Mouse (Mus musculus) B cell, adult 2 months (primary cell): Measurements from ENCODE around the gene Pafah2.

Source experiments
- DNase-seq, 2 experiments: peaks; one replicate each; pipeline ENCODE4 v3.0.0; 2022

Pafah2 gene

GRCm38 (mm10) chr4:134430381-134431004, 34.4 kb downstream of the Pafah2 start:
- no peak for DNase-seq

- DNase-seq = no peak
Measured at GRCm38 (mm10) chr4:134432686-134433360, 36.7 kb downstream of the Pafah2 start.

DNA sequence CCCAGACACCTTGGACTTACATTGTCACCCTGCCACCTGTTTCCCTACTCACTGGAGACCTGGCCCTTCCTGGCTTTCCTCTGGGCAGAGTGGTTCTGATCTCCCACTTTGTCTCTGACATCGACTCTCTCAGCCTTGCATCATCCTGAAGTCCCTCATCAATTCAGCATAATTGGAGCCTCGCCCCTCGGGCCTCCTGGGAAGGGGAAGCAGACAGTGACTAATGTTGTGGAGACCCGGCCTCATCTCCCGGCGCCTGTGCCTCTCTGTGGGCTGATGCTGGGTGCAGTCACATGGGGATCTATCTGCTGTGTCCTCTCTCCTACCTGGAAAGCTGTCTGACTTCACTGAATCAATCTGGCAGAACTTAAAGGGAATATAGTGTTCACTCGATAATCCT, 40.1 kb downstream of the Pafah2 start:
- DNase-seq = no peak

DNA sequence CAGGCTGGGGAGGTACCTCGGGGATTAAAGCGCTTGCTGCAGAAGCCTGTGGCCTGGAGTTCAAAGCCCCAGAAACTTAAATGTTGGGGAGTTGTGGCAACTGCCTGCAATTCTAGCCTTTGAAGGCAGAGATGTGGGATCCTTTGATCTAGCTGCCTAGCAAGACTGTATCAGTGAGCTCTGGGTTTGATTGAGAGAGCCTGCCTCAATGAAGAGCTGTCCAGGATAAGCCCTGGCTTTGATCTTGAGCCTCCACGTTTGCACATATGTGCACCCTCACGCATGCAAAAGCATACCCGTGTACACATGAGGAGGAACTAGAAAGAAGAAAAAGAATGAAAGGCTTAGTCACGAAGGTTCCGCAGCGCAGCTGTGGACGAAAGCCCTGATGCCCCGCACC, 40.5 kb downstream of the Pafah2 start:
- no peak for DNase-seq

GRCm38 (mm10) chr4:134439119-134439518, 43.0 kb downstream of the Pafah2 start:
- DNase-seq = no peak

DNA sequence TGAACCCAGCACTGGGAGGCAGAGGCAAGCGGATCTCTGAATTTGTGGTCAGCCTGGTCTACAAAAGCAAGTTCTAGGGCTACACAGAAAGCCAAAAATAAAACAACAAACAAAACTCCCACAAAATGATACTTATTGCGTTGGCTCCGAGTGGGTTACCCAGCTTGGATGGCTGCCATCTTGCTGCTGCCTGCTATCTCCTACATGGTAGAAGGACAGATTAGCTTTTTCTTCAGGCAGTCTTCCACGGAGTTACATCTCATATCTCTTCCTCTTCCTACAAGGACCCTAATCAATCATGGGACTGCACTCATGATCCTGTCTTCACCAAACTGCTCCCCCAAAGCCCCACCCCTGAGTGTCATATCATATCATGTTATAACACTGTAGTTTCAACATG, 43.8 kb downstream of the Pafah2 start:
- DNase-seq = no peak

DNA sequence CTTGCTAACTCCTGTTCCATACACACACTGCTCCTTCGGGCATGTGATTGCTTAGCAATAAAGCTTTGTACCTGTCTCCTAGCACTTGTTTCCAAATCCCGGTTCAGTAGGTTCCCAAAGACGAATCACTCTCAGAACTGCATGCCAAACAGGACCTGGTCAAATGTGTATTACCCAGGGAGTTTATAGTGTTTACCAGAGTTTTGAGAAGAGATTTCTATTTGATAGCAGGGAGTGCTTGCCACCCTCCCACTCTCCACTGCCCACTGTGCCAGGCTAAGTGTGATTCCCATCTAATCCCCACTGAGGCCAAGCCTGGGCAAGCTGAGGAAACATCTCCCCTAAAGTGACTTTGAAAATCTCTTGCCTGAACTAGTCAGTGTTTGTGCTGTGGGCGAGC, 46.1 kb downstream of the Pafah2 start:
- no peak for DNase-seq

DNA sequence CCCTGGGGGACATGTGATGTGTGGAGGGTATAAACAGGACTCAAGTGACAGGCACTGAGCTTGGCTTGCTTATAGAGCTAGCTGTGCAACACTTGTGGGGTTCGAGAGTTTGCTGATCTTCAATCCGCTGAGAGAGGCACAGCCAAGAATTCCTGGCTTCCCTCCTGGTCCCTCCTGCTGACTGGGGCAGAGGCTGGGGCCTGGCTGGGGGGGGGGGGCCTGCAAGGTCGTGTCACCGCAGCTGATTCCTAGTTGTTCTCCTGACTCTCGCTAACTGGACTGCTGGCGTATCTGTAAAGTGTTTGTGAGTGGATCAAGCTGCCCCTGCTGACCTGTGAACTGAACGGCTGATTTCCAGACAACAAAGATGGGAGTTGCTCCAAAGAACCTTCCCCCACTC, 47.5 kb downstream of the Pafah2 start:
- DNase-seq = no peak

- DNase-seq = no peak
Measured at GRCm38 (mm10) chr4:134444949-134445348, 48.8 kb downstream of the Pafah2 start.

- DNase-seq = no peak
Measured at GRCm38 (mm10) chr4:134445489-134445888, 49.4 kb downstream of the Pafah2 start.

- DNase-seq = no peak
Measured at GRCm38 (mm10) chr4:134447966-134448365, 51.8 kb downstream of the Pafah2 start.

- DNase-seq = no peak
Measured at GRCm38 (mm10) chr4:134449595-134450391, 53.7 kb downstream of the Pafah2 start.

- no peak for DNase-seq
Measured at GRCm38 (mm10) chr4:134450392-134451195, 54.5 kb downstream of the Pafah2 start.

- DNase-seq = no peak
Measured at GRCm38 (mm10) chr4:134451484-134451883, 55.4 kb downstream of the Pafah2 start.

DNA sequence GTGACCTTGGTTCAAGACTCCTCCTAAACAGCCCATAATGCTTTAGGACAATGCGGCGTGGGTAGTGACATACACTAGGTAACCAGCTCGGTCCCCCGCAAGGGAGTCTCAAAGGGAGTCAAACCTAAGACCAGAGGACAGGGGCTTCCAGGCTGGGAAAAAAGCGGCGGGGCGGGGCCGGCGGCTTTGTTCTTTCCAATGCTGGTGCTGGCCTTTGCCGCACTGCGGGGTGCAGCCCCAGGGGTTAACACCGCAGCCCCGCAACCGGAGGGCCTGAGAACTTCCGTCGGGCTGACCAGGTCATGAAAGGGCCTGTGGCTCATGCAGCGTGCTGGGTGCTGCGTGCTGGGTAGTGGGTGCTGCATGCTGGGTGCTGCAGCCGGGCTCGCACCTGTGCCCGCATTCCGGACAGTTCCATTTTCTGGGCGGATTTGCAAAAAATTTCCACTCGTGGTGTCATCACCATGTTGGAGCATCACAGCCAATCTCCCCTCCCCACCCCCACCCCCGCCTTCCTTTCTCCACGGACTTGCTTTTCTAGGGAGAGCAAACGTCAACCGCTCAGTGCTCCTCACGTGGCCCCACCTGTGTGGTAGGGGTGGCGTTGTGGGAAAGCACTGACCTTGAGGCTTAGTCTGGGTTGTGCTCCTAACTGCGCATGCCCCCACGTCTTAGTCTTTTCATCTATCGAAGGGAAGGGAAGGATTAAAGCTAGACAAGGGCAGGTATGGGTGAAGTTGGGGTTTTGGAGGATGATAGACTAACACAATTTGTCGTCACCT, 57.7 kb downstream of the Pafah2 start:
- DNase-seq = no peak

GRCm38 (mm10) chr4:134455310-134455709, 59.2 kb downstream of the Pafah2 start:
- no peak for DNase-seq

- no peak for DNase-seq
Measured at GRCm38 (mm10) chr4:134457130-134457825, 61.2 kb downstream of the Pafah2 start.

- no peak for DNase-seq
Measured at GRCm38 (mm10) chr4:134458856-134459255, 62.7 kb downstream of the Pafah2 start.

DNA sequence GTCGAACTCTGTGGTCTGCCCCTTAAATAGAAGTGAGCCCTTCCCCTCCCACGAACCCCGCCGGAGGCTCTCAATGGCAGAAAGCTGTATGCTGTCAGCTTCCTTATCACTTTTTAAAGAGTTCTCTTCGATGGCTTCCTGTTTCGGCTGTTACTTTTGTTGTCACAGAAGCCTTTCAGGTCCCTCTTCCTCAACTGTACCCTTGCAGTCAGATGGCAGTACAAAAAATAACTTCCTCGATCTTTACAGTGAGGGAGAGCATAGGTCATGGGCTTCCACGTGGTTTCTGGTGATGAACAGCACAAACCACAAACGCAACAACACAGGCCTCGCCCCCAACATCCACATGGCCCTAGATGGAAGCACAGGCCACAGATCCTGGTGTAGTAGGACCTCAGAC, 64.2 kb downstream of the Pafah2 start:
- DNase-seq = peak; percentile 77 to 79

- DNase-seq = no peak
Measured at GRCm38 (mm10) chr4:134461252-134461651, 65.1 kb downstream of the Pafah2 start.

DNA sequence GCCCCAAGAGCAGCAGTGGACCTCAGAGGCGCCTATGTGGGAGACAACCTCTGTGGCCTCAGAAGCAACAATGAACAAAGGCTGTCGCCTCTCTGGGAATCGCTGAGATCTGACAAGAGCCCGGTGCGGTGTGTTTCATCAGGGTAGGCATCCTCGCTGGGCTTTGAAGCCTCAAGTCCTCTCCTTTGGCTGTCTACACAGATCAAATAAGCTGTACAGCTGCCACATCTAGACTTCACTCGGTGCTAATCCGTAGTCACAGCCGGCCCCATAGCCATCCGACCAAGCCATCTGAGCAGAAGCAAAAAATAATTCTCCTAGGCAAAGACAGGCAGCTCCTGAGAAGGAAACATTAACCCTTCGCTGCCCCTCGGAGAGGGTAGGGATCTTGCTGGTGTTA, 69.7 kb downstream of the Pafah2 start:
- DNase-seq = no peak
